Mouse (Mus musculus) gonadal fat pad, adult 2 months (tissue): ENCODE results near the gene Myadml2. TPM values are rescaled to one million over a fixed set of nuclear protein-coding genes. Genes with fewer than 3 reads are reported as not detected.
"Not testable (repeated sequence)": the region's sequence is repeated elsewhere in the genome, so short reads cannot be mapped to it uniquely, and the experiment has no call there.

ENCODE experiments used
- DNase-seq: peaks from one replicate; pipeline ENCODE4 v3.0.0-alpha.2; 2012; ENCODE audit warnings: low read depth
- polyA plus RNA-seq: library from polyadenylated mRNA; depleted of rRNA; stranded (reverse); fragments of >200 nt; gene quantifications from 2 replicates; pipeline ENCODE4 v1.2.3, GENCODE M21; 2012; rRNA removed

Gene Myadml2
- polyA plus RNA-seq: 0.26 TPM in 1 of 2 replicates, not detected in the other

DNA sequence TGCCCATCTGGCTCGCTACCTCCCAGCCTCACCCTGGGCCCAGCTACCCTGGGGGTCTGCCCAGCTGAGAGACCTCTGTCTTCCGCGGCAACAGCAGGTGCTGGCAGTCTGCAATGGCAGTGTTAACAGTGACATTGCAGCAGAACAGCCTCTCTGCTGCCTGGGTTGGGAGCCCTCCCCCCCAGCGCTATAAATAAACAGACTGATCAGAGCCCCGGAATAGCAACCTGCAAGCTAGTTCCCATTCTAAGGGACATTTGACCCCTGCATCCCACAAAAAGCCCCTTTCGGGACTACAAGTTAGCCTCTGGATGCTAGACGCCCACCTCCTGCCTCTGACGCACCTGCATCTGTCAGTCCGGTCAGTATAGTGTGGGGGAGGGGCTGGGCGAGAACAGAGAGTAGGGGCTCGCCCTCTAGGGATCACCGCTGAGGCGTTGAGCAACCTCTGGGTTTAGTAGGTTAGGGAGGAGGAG, at the start of gene Myadml2:
TSS of gene Myadml2 (minus strand) at position 158 of the 476 bp plus-strand sequence.
- no peak for DNase-seq

DNA sequence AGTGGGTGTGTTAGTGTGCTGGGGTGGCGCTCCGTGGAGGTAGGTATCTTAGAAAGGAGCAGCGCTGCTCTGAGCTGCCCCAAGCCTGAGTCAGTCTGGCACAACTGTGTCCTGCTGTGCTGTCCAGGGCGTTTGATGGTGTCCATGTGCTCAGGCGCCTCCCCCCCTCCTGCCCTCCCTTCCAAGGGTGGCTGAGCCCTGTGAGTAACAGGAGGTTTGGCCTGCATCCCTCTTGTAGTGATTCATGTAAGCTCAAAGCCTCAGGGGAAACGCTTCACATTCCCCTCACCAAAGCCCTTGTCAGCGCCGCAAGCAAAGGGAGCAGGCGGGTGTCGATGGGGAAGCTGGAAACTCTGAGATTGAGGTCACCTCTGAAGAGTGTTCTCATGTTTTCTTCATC, 49.8 kb upstream of the Myadml2 start:
- no peak for DNase-seq

DNA sequence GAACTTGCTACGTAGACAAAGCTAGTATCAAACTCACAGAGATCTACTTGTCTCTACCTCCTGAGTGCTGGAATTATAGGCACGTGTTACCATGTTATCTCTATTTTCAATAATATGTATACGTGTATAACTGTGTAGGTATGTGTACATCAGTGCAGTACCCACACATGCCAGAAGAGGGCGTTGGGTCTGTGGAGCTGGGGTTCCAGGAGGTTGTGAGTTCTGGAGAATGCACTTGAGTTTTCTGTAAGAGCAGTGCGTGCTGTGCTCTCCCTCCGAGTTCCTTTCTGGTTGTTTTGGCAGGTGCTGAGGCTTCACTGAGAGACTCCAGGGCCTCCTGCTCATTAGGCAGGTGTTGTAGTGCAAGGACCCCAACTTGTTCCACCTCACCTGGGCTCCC, 48.6 kb upstream of the Myadml2 start:
- no peak for DNase-seq

DNA sequence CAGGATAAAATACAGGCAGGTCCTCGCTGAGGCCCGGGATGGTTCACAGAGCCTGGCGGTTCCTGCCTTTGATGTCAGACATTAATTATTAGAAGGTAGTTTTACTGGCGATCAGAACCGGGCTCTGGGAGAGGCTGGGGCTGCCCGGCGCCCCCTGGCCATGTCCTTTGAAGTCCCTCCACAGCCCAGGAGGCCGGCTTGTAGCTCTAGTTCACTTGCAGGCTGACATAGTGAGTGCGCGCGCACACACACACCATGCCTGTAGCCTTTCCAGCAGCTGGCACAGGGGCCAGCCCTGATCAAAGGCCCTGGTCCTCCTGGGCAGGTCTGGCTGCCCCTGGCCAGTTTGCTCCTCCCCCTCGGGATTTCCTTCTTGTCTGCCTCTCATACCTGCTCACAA, 47.7 kb upstream of the Myadml2 start:
- DNase-seq: no peak

DNA sequence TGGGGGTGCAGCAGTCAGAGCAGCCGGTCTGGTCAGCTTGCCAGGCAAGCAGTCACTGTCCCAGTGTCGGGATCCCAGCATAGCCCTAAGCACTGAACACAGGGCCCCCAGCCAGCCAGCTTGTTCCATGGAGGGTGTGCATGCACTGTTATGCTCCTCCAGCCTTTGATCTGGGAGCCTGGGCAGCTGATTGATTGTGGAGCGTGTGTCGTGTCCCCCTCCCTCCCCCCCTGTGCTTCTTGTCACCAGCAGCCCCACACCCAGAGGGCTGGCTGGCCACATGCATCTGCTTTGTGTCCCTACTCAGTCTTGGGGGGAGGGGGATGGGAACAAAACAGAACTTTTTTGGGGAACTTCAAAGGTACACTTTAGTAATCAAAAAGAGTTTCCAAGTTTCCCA, 47.2 kb upstream of the Myadml2 start:
- DNase-seq: no peak

DNA sequence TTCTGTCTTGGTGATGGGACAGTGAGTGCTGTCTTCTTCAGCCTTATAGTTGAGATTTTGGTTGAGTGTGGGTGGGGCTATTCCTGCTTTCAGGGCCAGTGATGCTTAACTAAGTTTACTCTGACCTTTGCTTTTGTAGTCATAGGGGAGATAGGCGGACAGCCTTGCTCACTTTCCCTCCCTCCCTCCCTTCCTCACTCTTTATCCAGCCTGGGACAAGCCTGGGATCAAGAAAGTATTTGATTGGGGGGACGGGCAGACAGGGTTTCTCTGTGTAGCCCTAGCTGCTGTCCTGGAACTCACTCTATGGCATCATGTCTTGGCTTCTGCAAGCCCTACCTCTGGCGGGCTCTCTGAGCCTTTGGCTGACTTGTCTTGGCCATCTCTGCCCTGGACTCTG, 45.5 kb upstream of the Myadml2 start:
- no peak for DNase-seq

DNA sequence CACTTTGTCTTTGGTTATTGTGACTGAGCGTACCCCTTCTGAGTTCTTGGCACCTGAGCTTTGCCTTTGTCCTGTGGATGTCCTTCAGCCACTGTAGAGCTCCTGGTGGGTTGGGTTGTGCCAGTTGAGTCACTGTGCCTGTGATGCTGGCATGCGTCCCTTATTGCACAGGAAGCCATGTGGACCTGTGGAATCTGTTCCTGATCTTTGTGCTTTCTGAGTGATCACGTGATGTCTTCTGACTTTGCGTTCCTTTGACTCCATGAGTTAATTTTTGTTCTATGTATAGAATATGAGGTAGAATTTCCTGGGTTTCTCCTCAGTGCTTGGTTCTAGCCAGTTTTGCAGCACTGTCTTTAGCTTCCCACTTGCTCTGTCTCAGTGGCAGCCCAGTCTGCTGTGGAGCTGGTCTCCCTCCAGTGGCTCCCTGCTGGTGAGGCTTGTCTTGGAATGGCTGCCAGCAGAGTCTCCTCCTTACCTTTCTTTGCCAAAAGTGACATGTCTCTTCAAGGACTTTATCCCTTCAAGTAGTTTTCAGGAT, 44.6 kb upstream of the Myadml2 start:
- DNase-seq: no peak

DNA sequence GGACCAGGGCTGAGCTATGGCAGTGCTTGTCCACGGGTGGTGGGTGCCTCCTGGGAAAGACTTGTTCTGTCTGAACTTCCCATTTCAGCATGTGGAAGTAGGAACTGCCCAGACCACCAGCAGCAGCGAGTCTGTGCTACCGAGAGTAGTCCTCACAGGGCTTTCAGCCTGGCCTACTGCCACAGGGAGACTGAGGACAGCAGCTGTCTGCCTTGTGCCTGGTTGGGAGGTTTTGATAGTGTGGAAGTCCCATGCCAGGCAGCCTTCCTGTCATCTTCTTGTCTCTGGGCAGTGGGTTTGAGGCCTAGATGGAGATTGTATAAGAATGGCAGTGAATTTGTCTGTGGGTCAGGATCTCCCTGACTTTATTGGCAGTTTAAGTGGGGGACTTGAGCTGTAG, 41.4 kb upstream of the Myadml2 start:
- no peak for DNase-seq

DNA sequence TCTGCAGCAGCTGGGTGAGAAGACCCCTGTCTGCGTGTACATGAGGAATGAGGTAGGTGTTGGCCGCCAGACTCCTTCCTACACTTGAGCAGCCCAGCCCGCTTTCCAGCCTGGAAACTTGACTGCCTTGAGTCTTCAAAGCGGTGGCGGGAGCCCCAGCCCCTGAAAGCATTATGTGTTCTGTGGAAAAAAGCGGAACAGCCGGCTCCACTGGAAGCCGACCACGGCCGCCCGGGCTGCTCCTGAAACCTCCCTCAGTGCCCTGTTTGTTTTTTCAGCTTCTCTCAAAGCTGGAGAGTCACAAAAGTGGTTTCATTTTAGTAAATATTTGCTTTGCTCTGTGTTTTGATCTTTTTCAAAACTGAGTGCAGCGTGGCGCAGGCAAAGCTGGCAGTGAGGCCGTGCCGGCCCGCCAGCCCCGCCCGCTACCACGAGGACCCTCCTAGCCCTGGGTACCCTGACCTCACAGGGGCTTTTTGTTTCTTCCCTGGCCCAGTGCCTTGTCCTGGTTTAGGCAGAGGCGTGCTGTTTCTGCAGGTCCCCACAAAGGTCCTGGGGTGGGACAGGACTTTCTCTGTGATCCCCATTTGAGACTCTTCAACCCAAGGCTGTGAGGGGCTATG, 38.8 kb upstream of the Myadml2 start:
- DNase-seq: no peak

DNA sequence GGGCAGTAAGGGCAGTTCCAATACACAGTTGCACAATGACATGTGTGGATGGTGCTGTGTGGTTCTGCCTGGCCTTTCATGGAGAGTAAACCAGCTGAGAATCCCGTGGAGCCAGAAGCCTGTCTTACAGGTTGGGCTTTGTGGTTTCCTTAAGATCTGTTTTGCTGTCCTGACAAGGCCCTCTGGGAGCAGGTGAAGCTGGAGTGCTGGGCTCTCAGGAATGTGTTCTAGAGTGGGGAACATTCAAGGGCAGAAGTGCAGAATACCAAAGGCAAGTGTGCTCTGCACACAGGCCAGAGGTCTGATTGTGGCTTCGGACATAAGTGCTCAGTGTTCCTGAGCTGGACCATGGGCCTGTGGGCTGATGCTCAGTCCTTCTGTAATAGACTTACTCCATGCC, 36.7 kb upstream of the Myadml2 start:
- no peak for DNase-seq

DNA sequence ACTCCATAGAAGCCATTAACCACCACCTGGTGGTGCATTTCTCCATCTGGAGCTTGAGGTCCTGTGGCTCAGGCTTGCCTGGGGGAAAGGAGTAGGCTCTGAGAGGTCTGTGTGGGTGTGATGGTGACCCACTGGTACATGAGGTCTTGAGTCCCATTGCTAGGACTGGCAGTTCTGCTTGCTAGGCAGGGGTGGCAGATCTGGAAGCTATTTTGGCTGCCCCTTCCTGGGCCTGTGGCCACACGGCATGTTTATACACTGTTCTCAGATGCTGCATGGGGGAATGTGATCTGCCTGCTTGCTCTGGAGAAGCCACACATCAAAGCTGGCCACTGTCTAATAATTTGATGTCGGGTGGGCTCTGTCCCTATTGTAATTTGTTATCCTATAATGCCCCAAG, 36.1 kb upstream of the Myadml2 start:
- no peak for DNase-seq

DNA sequence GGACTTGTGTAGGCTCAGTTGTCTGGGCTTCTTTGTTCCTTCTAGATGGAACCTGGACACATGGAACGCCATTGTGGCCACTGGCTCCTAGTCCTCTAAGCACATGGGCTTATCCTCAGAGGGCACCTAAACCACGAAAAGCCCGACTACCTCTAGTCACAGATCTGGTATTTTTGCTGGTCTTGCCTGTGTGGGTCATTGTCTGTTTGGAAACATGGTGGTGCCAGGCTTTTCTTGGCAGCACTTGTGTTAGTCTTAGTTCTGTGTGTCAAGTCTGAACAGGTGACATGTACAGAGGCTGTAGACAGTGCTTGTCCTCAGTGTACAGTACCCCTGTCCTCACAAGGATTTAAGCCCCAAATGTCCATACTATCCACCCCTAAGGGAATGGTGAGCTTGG, 35.6 kb upstream of the Myadml2 start:
- no peak for DNase-seq

DNA sequence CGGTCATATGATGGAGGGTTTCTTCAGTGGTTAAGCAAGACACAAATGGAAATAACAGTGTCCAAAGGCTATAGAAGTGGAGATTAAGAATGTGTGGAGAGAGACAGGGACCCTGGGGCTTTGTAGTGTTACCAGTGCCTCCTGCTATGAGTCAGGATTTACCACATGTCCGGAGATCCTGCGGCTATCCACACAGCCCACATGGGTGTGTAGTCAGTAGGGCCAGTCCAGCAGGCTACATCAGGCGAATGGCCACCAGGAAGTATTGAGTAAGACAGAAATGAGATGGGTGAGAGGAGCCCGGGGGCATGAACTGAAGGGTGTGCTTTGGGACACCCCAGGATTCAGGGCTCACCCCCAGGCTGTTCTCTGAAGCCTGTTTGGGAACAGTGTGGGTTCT, 34.7 kb upstream of the Myadml2 start:
- no peak for DNase-seq

DNA sequence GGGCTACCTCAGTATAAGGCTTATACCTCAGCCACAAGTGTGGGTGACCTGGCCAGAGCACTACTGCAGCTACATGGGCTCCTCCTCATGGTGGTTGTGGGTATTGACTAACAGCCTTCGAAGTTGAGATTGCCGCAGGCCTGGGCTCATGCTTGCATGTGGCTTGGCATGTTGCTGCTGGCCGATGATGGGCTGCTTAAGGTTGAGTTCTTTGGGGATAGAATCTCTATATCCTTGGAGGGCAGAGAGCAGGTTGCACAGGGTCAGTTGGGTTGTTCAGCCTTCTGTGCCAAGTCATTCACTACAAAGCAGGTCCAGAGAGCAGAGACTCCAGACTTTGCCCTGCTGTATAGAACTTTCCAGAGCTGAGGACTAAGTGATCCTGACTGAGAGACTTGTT, 32.0 kb upstream of the Myadml2 start:
- DNase-seq: no peak

DNA sequence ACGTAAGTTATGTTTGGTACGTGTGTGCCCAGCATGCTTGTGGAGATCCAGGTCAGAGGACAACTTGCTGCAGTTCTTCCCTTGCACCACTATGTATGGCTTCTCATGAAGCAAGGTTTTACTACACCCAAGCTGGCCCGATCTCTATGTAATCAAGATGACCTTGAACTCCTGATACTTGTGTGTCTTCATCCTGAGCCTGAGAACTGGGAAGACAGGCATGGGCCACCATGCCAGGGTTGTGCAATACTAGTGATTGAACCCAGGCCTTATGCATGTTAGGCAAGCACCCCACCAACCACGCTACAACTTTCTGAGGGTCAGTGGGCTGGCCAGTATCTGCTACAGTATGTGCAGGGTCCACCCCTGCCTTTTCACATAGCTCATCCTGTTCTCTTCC, 29.0 kb upstream of the Myadml2 start:
- no peak for DNase-seq

DNA sequence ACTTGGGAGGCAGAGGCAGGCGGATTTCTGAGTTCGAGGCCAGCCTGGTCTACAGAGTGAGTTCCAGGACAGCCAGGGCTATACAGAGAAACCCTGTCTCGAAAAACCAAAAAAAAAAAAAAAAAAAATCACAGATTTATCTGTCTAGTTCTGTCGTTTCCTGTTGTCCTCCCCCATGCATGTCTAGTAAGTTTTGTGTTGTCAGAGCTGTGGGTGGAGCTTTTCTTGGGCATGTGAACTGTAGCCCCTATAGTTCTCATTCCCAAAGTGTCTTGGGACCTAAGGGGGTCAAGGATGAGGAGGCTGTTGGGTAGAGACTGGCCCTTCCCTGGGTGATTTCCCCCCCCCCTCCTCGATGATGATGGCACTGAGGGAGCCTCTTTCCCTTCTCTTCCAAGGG, 27.9 kb upstream of the Myadml2 start:
- not testable (repeated sequence) for DNase-seq

DNA sequence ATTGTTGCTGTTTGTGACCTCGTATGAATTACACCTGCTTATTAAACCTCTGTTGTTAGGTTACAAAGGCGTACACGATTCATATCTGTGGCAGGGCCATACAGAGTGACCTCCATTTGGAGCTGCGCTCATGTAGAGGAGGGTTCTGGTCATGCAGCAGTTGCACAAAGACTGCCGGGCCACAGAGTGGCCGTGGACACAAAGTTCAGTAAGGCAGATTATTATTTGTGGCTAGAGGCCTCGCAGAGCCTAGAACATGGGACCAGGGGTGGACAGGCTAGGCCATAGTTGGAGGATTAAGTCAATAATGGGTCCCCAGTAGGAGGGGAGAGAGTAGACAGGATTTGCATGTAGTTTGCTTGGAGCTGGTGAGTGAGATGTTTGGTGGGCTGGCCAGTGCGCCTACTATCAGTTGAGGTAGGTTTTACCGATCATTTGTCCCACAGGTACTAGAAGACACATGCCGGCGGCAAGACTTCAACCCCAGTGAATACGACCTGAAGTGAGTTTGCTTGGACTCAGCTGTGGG, 25.7 kb upstream of the Myadml2 start:
- DNase-seq: no peak

DNA sequence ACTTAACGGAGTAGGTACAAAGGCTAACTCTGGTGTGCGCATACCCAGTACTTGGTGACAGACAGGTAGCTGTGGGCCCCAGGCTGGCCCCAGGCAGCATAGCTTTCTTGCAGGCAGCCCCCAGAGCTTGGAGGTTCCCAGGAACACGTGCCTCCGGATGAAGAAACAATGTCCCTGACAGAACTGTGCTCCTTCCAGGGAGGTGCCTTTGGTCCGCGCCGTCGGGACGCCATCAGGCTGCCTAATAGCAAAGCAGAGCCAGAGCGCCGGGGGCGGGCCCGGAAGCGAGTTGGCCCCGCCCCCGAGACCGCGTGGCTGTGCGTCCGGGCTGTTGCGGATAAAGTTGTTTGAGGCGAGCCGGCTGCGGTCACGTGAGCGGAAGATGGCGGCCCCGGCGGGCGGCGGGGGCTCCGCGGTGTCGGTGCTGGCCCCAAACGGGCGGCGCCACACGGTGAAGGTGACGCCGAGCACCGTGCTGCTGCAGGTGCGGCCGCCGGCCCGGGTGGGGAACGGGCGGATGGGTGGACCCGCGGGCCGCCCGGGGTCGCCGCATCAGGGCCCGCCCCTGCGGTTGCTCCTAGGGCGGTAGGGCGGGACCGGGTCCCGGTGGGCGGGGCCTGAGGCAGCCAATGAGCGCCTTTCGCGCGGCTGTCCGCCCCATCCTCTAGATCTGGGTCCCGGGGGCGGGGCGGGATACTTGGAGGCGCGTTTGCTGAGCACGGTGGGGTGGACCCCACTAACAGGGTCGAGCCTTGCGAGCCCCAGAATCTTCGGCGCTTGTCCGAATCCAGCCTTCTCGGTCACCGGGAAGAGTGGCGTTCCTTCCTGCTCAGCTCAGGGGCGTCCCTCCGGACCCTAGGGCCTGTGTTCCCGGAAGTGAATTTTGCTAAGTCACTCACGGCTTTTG, 25.0 kb upstream of the Myadml2 start, which contains the start of gene Aspscr1:
TSS of gene Aspscr1 (plus strand) at position 287 of the 907 bp plus-strand sequence.
- DNase-seq: no peak

DNA sequence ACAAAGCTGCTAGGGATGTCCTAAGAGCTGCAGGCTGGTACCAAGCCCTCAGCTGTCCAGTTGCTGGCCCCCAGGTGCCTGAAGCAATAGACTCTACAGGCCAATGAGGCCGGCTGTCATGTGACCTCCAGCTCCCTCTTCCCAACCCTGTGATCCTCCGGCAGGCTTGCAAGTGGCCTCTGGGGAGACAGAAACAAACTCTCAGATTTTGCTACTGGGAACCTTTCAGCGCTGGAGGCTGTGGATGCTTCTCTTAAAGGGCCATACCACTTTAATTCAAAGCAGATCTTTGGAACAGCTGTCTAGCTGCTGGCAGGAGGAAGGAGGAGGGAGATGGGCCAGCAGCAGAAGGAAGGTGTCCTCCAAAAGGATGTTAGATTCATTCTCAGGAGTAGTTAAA, 18.7 kb upstream of the Myadml2 start:
- DNase-seq: no peak

DNA sequence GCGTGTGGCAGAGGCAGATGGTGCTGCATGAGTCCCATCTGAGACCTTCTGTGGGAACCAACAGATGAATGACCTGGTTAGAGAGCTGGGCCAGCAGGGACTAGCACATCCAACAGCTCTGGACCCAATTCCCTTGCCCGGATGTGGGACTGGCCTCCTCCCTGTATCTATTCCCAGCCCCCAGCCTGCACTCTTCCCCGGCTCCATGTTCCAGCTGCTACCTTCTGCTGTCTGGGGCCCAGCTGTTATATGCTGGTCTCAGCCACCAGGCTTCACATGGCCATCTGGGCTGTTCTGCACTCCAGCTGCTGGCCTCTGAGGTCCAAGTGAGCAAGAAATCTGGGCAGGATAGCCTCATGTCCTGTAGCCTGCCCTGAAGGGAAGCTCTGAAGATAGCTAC, 17.4 kb upstream of the Myadml2 start:
- DNase-seq: no peak

DNA sequence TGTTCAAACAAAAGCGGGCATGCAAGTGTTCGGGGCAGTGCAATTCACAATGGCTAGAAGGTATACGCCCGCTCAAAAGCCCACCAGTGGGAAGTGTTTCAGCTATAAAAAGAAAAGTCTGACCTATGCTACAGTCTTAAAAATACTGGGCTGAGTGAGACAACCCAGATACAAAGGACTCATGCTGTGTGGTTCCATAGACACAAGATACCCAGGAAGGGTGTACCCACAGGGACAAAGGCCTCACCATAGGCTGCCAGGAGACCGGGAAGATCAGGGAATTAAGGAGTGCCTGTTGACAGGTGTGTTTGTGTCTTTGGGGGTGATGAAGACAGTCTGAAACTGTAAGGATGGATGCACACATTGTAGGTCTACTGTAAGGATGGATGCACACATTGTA, 15.8 kb upstream of the Myadml2 start:
- no peak for DNase-seq

DNA sequence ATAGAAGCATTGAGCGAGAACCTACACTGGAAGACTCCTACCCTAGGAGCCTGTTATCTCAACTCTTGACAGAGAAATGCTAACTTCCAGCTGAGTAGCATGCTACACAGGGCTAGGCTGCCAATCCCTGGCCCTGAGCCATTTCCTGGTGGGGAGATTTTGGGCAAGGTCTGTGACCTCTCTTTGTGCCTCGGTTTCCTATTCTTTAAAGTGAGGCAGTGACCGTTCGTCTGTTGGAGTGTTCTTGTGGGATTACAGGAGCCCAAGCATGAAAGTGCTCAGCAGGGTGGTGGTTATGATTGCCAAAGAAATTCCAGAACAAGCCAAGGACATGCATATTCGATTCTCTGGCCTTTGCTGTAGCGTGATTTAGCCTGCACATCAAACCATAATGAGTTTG, 14.8 kb upstream of the Myadml2 start:
- DNase-seq: no peak

DNA sequence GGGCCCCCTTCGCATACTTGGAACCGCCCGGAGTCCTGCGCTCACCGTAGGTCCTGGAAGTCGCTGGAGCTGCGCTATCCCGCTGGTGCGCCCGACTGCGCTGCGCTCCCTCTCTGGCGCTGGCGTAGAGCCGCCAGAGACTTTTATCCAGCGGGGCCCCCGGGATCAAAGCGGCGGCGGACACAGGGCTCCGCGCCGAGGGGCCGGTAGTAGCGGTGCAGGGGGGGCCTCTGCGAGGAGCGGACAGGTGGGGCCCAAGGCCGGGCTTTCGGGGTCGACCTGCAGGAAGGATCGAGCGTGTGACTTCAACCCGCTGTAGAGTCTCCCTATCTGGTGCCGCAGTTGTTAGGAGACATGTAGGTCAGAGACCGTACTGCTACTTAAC, 13.1 kb upstream of the Myadml2 start, which contains the start of gene Notum:
TSS of gene Notum (minus strand) at position 100 of the 385 bp plus-strand sequence.
- no peak for DNase-seq
